Mouse (Mus musculus): ENCODE data around the gene Hspb1. TPM values are rescaled to one million over a fixed set of nuclear protein-coding genes. Genes with fewer than 3 reads are reported as not detected.

Hspb1 gene
- polyA plus RNA-seq, 1 experiment = 426 TPM

DNA sequence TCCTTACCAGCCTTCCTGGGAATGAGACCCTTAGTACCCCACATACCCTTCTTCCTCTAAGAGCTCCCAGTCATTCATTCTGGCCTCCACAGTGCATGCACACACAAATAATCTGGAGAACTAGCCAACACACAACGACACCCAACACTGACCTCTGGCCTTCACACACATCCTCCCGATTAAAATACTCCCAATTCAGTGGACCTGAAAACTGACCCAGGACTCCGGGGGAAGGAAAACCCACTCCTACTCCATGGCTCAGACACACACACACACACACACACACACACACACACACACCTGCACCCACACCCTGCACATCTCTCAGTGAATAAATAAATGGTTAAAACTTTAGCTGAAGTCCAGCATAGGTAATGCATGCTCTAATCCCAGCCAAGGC lies 32.2 kb downstream of the Hspb1 start:
- Histone ChIP-seq H3K36me3 (ENCODE audit: control insufficient read depth, insufficient read depth, low read length, poor library complexity, severe bottlenecking) (peaks cover 72% of the 10 kb centered on the region), H3K4me3 (ENCODE audit: low read depth, low read length) (no peak overlapping the region), H3K9ac (ENCODE audit: low read depth, poor library complexity, severe bottlenecking) (no peak overlapping the region), H3K27me3 (ENCODE audit: control insufficient read depth, insufficient read depth, low read length, poor library complexity, severe bottlenecking) (no peaks in the 10 kb centered on the region), H3K4me1 (ENCODE audit: control insufficient read depth, insufficient read depth, low read length) (peaks cover 6% of the 10 kb centered on the region), H3K9me3 (replicated peaks; ENCODE audit: control insufficient read depth, insufficient read depth, low read length, poor library complexity, severe bottlenecking) (no peaks in the 10 kb centered on the region), H3K27ac (ENCODE audit: insufficient read depth, low read length) (no peak overlapping the region)
- TF ChIP-seq EP300 (IDR thresholded peaks at IDR 0.05; ENCODE audit: insufficient read depth, low read depth, low read length) (no peak), POLR2A (IDR thresholded peaks at IDR 0.05; ENCODE audit: insufficient read depth, low read length) (no peak), CTCF (IDR thresholded peaks at IDR 0.05; ENCODE audit: low read depth, low read length) (no peak)

DNA sequence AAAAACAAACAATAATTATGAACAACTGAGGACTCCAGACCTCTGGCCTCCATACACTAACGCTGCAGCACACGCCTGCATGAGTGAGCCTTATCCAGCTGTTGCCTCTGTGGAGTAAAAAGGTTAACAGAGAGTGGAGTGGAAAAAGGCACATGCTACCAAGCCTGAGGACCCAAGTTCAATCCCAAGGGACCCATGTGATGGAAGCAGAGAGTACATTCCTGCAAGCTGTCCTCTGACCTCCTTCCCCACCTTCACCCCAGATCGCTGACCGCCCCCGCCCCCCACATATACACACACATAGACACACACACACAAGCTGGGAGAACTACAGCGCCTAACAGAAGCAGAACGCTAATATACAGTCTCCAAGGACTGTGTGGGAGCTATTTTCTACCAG lies 36.2 kb downstream of the Hspb1 start:
- Histone ChIP-seq H3K36me3 (ENCODE audit: control insufficient read depth, insufficient read depth, low read length, poor library complexity, severe bottlenecking) (peaks cover 91% of the 10 kb centered on the region), H3K27ac (ENCODE audit: insufficient read depth, low read length) (no peak overlapping the region), H3K9ac (ENCODE audit: low read depth, poor library complexity, severe bottlenecking) (no peak overlapping the region), H3K9me3 (replicated peaks; ENCODE audit: control insufficient read depth, insufficient read depth, low read length, poor library complexity, severe bottlenecking) (no peaks in the 10 kb centered on the region), H3K4me3 (ENCODE audit: low read depth, low read length) (no peak overlapping the region), H3K4me1 (ENCODE audit: control insufficient read depth, insufficient read depth, low read length) (peaks cover 2% of the 10 kb centered on the region), H3K27me3 (ENCODE audit: control insufficient read depth, insufficient read depth, low read length, poor library complexity, severe bottlenecking) (no peaks in the 10 kb centered on the region)
- TF ChIP-seq POLR2A (IDR thresholded peaks at IDR 0.05; ENCODE audit: insufficient read depth, low read length) (no peak), EP300 (IDR thresholded peaks at IDR 0.05; ENCODE audit: insufficient read depth, low read depth, low read length) (no peak), CTCF (IDR thresholded peaks at IDR 0.05; ENCODE audit: low read depth, low read length) (no peak)

DNA sequence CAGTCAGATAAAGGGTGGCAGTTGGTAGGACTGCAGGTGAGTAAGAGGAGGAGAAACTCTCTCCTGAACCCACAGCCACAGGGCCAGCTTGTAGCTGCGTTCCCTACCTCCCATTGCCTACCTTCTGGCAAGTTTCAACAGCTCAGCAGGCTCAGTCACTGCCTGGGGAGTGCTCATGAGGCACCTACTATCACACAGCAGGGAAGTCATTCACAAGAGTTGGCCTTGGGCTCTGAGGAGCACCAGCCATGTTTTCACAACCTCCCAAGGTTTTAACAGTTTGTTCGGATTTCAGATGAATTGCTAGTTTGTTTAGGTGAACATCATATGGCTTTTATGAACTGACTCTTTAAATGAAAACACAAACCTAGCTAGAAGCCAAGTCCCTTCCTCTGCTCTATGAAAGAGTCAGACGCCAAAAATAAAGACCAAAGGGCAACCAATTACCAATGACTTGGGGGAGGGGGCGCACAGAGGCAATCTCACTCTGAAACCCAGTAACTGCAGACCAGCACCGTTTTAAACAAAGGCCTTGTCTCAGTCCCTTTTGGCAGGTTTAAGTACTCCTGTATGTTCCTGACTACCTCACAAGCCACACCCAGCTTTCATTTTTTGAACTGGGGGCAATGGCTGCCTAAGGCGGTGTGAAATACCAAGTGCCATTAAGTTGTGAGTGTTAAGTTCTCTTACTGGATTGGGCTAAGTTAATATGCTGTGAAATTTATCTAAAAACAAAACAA lies 42.1 kb downstream of the Hspb1 start:
- Histone ChIP-seq H3K36me3 (ENCODE audit: control insufficient read depth, insufficient read depth, low read length, poor library complexity, severe bottlenecking) (peaks cover 77% of the 10 kb centered on the region), H3K9ac (ENCODE audit: low read depth, poor library complexity, severe bottlenecking) (no peak overlapping the region), H3K4me3 (ENCODE audit: low read depth, low read length) (peak overlapping the region; percentile 6; the same call in 1 of the 2 replicates), H3K9me3 (replicated peaks; ENCODE audit: control insufficient read depth, insufficient read depth, low read length, poor library complexity, severe bottlenecking) (no peaks in the 10 kb centered on the region), H3K27ac (ENCODE audit: insufficient read depth, low read length) (no peak overlapping the region), H3K27me3 (ENCODE audit: control insufficient read depth, insufficient read depth, low read length, poor library complexity, severe bottlenecking) (no peaks in the 10 kb centered on the region), H3K4me1 (ENCODE audit: control insufficient read depth, insufficient read depth, low read length) (peaks cover 2% of the 10 kb centered on the region)
- TF ChIP-seq EP300 (IDR thresholded peaks at IDR 0.05; ENCODE audit: insufficient read depth, low read depth, low read length) (0 out of 2 replicates have a peak, but pooled peaks have one; percentile 37), CTCF (IDR thresholded peaks at IDR 0.05; ENCODE audit: low read depth, low read length) (no peak)

DNA sequence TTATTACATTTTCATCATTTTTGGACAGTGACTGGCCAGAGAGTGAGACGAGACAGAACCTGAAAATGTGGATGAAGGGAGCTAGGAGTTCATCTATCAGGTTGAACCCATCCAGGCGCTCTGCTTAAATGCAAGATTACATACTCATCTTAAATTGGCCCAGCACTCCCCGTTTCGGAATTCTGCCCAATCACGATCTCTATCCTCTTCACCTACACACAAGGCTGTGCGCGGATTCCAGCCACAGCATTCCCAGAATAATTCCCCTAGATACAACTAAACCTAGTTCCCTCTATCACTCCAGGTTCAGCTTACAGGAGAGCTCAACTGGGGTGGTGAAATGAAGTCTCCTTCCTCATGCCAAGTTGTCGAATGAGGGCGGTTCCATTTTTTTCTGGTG lies 43.8 kb downstream of the Hspb1 start:
- no peaks in the 10 kb centered on the region for H3K9me3 ChIP-seq (replicated peaks; ENCODE audit: control insufficient read depth, insufficient read depth, low read length, poor library complexity, severe bottlenecking)
- H3K36me3 ChIP-seq (ENCODE audit: control insufficient read depth, insufficient read depth, low read length, poor library complexity, severe bottlenecking) = peaks cover 61% of the 10 kb centered on the region
- peak overlapping the region; percentile 41 for H3K4me3 ChIP-seq (ENCODE audit: low read depth, low read length)
- H3K9ac ChIP-seq (ENCODE audit: low read depth, poor library complexity, severe bottlenecking) = peak overlapping the region; percentile 28
- H3K4me1 ChIP-seq (ENCODE audit: control insufficient read depth, insufficient read depth, low read length) = peaks cover 2% of the 10 kb centered on the region
- TF ChIP-seq CTCF (IDR thresholded peaks at IDR 0.05; ENCODE audit: low read depth, low read length) = no peak
- no peak for TF ChIP-seq EP300 (IDR thresholded peaks at IDR 0.05; ENCODE audit: insufficient read depth, low read depth, low read length)
- no peak for TF ChIP-seq POLR2A (IDR thresholded peaks at IDR 0.05; ENCODE audit: insufficient read depth, low read length)
- no peaks in the 10 kb centered on the region for H3K27me3 ChIP-seq (ENCODE audit: control insufficient read depth, insufficient read depth, low read length, poor library complexity, severe bottlenecking)
- 0 out of 2 replicates have a peak overlapping the region, but pooled peaks have one; percentile 34 for H3K27ac ChIP-seq (ENCODE audit: insufficient read depth, low read length)

DNA sequence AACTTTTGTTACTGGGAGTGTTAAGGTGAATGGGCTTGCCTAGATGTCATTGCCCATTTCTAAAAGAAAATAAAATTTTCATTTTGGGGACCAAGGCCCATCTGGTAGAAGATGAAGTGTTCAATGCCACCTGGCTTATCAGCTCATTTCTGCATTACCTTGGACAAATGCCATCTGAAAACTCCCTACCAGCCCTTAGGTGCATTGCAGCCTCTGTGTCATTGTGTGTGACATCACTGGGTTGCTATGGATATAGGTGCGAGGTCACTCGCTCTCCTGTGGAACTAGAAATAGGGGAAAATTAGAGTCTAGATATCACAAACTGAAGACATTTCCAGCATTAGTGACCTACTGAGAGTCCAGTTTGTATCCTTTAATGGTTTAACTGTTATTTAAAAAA lies 44.6 kb downstream of the Hspb1 start:
- peaks cover 2% of the 10 kb centered on the region for H3K4me1 ChIP-seq (ENCODE audit: control insufficient read depth, insufficient read depth, low read length)
- TF ChIP-seq CTCF (IDR thresholded peaks at IDR 0.05; ENCODE audit: low read depth, low read length) (no peak), EP300 (IDR thresholded peaks at IDR 0.05; ENCODE audit: insufficient read depth, low read depth, low read length) (no peak), POLR2A (IDR thresholded peaks at IDR 0.05; ENCODE audit: insufficient read depth, low read length) (no peak)
- peak overlapping the region; percentile 46 for H3K4me3 ChIP-seq (ENCODE audit: low read depth, low read length)
- no peaks in the 10 kb centered on the region for H3K9me3 ChIP-seq (replicated peaks; ENCODE audit: control insufficient read depth, insufficient read depth, low read length, poor library complexity, severe bottlenecking)
- no peak overlapping the region for H3K27ac ChIP-seq (ENCODE audit: insufficient read depth, low read length)
- H3K36me3 ChIP-seq (ENCODE audit: control insufficient read depth, insufficient read depth, low read length, poor library complexity, severe bottlenecking) = peaks cover 52% of the 10 kb centered on the region
- H3K27me3 ChIP-seq (ENCODE audit: control insufficient read depth, insufficient read depth, low read length, poor library complexity, severe bottlenecking) = no peaks in the 10 kb centered on the region
- H3K9ac ChIP-seq (ENCODE audit: low read depth, poor library complexity, severe bottlenecking) = peak overlapping the region; percentile 95; the same call in 1 of the 2 replicates

DNA sequence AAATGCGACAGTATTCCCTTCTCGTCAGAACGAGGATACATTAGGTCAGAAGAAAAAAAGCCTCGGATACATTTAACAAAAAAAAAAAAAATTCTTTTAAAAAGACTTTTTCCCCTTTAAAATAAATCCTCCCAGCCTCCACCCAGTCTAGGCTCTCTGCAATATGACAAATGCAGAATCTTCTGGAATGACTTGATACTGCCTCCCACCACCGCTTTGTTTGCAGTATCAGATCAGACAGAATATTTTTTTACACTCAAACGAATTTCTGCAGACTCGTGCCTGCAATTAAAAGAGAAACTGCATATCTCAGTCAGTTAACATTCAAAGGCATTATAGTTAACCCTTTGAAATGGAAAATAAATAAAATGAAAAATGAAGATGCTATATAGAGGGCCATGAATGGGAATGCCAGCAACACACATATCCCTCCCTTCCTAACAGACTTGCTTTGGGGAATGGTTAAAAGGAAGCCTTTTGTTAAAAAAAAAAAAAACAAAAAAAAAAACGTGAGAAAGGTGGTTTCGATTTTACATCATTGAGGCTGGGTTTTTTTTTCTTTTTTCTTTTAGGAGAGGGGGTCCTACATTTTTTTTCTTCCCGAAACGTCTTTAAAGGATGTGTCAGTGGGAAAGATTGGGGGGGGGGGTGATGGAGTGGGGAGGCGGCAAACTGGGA lies 45.6 kb downstream of the Hspb1 start:
- TF ChIP-seq POLR2A (IDR thresholded peaks at IDR 0.05; ENCODE audit: insufficient read depth, low read length) = no peak
- TF ChIP-seq EP300 (IDR thresholded peaks at IDR 0.05; ENCODE audit: insufficient read depth, low read depth, low read length) = no peak
- no peak for TF ChIP-seq CTCF (IDR thresholded peaks at IDR 0.05; ENCODE audit: low read depth, low read length)
- Histone ChIP-seq H3K4me3 (ENCODE audit: low read depth, low read length) (peak overlapping the region; percentile 99), H3K4me1 (ENCODE audit: control insufficient read depth, insufficient read depth, low read length) (peaks cover 2% of the 10 kb centered on the region), H3K36me3 (ENCODE audit: control insufficient read depth, insufficient read depth, low read length, poor library complexity, severe bottlenecking) (peaks cover 46% of the 10 kb centered on the region), H3K9ac (ENCODE audit: low read depth, poor library complexity, severe bottlenecking) (peak overlapping the region; percentile 95), H3K9me3 (replicated peaks; ENCODE audit: control insufficient read depth, insufficient read depth, low read length, poor library complexity, severe bottlenecking) (no peaks in the 10 kb centered on the region), H3K27ac (ENCODE audit: insufficient read depth, low read length) (no peak overlapping the region), H3K27me3 (ENCODE audit: control insufficient read depth, insufficient read depth, low read length, poor library complexity, severe bottlenecking) (no peaks in the 10 kb centered on the region)

Measured in ES-Bruce4 (cell line).